Mouse (Mus musculus) c-Kit-positive CD71-negative TER-119-negative erythroid progenitor cells, embryonic 14.5 days (primary cell): ENCODE measurements around the gene Tmem270.

Source experiments
- DNase-seq: peaks from one replicate; pipeline ENCODE4 v3.0.0-alpha.2; 2013; ENCODE audit warnings: low read depth

Tmem270 gene

DNA sequence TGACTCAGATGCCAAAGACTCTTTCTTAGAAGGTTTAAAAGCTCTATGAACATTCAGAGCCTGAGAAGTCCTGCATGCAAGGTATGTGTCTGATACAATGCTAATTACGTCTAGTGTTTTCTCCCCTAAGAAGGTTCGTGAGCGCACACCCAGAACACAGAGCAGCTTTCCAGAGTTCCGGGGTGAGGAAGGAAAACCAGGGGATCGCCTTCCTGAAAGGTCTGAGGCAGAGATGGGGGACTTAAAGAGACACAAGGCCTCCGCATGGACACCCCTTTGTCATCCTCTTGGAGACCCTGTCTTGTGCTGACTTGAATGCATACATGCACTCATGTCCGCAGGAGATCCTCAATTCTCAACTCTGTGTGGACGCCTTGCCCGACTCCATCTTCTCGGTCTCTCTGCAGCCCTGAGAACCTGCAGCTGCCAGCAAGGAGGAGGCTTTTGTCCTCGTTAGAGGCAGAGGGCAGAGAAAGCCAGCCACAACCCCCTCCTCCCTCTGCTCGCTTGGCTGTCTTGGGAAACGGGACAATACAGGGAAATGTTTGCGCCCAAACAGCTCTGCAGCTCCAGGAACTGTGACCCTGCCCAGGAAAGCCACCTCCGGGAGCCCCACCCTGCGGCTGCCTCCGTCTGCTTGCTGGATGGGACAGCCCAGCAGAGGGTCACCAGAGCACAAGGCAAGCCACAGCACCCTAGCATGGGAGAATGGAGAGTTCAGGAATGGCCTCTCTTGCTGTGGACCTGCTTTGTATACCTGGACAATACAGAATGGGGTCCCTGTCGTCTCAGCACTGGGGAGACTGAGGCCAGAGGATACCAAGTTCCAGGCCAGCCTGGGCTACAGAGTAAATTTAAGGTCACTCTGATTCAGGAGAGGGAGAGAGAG is 18.8 kb downstream of the Tmem270 start:
- DNase-seq: no peak

DNA sequence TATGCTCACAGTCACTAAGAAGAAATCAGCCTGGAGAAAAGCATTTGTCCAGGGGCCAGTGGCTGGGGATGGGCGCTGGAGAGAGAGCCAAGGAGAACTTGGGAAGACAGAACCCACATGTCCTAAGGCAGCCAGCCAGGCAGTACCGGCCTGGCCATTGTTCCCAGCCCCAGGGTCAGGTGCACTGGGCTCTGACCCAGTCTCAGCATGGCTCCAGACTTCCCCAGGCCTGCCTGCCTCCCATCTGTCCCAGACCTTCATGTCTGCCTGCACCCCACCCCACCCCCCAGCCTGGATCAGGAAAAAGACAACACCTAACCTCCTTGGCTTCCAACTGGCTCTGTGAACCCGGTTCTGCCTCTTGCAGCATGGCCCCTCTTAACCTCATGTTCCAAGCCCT is 23.5 kb downstream of the Tmem270 start:
- DNase-seq: no peak

DNA sequence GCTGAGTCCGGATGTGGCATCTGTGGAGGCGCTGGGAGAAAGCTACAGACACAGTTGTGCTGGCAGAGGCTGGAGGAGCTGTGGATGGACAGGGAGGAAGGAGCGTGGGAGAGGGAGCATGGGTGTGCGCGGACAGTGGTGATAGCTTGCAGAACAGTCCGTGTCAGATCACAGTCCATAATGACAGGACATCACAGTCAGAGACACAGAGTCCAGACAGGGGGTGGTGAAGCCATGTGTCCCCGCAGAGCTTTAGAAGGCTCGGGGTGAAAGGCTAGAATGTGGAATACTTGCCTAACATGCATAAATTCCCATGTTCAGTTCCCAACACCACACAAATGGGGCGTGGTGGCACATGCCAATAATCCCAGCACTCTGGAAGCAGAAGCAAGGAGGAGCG is 29.7 kb downstream of the Tmem270 start:
- no peak for DNase-seq

- DNase-seq: no peak
Observed at GRCm38 (mm10) chr5:134875245-134875644, 31.3 kb downstream of the Tmem270 start.

DNA sequence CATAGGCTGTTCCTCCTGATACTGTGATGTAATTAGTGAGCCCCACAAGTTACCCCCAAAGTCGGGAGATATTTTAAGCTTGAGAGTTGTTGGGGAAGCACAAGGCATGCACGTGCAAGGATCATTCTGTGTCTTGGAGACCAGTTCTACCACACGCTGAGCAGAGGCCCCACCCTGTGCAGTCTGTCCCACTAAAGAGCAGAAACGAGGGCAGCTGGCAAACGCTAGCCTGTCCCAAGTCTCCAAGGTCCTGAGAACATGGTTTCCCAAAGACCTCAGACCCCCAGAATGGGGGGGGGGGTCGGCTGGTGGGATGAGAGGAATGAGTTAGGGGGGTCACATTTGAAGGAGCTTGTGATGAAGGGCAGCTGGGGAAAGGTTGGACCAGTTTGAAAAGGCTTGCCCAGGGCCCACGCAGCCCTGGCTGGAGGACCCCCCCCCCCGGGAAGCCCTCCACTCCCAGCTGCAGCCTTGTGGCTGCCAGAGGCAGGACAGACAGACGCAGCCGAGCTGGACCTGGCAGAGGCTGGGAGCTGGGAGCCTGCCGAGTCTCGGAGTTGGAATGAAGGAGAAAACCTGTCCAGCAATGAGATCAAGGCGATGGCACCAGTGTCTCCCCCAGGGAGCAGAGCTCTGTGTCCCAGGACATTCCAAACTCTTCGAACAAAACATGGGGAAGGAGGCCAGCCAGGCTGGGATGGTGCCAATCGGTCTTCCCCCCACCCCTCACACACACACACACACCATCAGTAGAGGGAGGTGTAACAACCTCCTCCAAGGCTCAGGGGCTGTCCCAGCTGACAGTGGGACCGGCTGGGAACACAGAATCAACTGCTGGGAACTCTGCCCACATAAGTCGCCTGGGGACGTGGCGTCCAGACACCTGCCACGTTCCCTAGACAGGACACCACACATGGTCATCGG is 32.3 kb downstream of the Tmem270 start:
- DNase-seq: no peak

- no peak for DNase-seq
Observed at GRCm38 (mm10) chr5:134873034-134873433, 33.5 kb downstream of the Tmem270 start.

- no peak for DNase-seq
Observed at GRCm38 (mm10) chr5:134872597-134872996, 33.9 kb downstream of the Tmem270 start.

GRCm38 (mm10) chr5:134868506-134868905 is 38.0 kb downstream of the Tmem270 start:
- DNase-seq: no peak

DNA sequence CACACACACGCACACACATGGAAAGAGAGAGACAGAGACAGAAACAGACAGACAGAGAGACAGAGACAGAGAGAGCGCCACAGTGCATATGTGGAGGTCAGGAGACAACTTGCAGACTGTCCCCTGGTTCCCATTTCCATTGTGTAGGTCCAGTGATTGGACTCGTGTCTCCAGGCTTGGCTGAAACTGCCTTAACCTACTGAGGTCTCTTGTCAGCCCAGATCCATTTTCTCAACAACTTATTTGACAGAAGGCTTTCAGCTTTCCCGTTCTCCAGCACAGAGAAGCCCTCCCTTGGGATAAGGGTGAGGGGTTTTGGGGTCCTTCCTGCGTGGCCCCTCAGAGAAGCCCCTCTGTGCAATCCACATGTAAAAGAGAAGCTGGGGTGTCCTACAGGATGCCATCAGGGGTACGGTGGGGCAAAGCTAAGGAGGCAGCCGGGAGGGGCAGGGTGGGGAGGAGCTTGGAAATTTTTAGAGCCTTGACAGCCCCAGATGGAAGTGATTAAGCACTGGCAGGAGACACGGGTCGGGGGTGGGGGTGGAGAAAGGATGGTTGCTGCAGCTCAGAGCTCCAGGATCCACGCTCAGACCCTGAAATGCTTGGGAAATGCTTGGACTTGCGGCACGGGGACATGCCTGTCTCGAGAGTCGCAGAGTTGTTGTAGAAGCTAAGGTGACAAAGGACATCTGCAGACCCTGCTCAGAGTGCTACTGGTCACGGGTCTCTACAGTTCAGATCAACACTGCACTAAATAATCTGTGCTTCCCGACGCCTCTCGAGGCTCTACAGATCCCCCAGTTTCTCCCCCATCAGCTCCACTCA is 39.0 kb downstream of the Tmem270 start:
- DNase-seq: no peak

- no peak for DNase-seq
Observed at GRCm38 (mm10) chr5:134865158-134865557, 41.4 kb downstream of the Tmem270 start.

GRCm38 (mm10) chr5:134861902-134862497 is 44.5 kb downstream of the Tmem270 start:
- DNase-seq: no peak

GRCm38 (mm10) chr5:134859193-134859592 is 47.3 kb downstream of the Tmem270 start:
- no peak for DNase-seq

DNA sequence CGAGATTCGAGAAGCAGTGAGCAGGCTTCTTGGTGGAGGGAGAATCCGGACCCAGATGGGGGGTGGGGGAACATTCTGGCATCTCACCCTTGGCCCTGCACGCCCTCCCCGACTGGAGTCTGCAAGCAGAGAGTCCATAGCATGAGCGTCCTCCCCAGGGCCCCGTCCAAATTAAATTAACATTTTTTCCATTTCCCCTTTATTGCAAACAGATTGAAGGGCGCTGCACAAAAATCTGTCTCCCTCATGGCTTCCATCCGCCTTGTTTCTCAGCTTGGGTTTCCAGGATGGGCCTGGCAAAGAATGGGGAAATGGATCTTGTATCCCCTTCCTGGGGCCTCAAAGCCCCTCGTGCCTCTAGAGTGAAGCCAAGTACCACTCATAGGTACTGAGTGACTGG is 48.2 kb downstream of the Tmem270 start:
- DNase-seq: no peak

DNA sequence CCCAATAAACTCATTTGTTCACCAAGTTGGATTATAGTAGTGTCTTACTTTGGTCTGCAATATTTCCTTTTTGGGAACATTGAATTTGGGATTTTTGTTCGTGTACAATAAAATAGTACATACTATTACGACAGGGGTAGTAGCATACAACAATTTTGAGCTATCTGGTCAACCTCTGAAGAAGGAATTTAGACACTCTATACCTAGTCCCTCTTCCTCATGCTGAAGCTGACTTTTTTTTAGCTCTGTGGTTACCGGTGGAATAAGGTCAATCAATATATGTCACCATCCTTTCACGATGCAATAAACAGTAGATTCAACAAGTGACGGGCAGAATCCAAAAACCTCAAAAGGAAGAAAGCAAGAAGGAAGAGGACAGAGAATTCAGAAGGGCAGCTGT is 53.7 kb downstream of the Tmem270 start:
- no peak for DNase-seq
